In the genomic region with DNA sequence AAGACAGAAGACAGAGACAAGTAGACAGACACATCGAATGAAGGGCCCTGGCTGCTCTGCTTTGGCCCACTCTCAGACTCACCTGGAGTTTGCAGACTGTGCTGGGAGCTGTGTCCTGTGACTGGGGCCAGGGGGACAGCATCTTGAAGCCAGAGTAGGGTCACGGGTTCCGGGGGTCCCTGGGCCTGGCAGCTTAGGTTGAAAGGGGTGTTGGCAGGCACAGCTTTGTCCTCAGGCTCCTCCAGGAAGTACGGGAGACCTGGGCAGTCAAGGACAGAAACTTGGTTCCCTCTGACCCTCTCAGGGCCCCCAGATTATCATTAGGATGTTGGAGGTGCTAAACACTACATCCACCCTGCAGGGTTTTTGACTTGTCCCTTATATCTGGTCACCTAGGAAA, we compare ENCODE assay signal across 14 mouse cellular contexts. TPM values are rescaled to one million over a fixed set of nuclear protein-coding genes. Genes with fewer than 3 reads are reported as not detected.
"Had no signal": no experiment of that assay in that cellular context is flagged by ENCODE, and none has a peak within 500 bp of the region (broad histone marks: within the 10 kb centered on the region; RNA-seq: fewer than 3 reads in every experiment).

No protein-coding gene starts in this region.

- DNase-seq: kidney, adult 9 months; kidney, postnatal 4 days; lung, embryonic 14.5 days; lung, postnatal 10 days; lung, postnatal 4 days; right cerebral cortex, postnatal 14 days; thymus, postnatal 4 days had no signal

- H3K27me3 ChIP-seq: midbrain, embryonic 12.5 days had no signal

- H3K27ac ChIP-seq: kidney, postnatal 0 days; layer of hippocampus, adult 2 months; liver, embryonic 12.5 days; midbrain, embryonic 12.5 days; stomach, postnatal 0 days had no signal

- H3K9me3 ChIP-seq: liver, embryonic 12.5 days; midbrain, embryonic 12.5 days had no signal

- ATAC-seq: liver, embryonic 12.5 days; midbrain, embryonic 16.5 days had no signal

- H3K9ac ChIP-seq: liver, embryonic 12.5 days; lung, embryonic 14.5 days; midbrain, embryonic 12.5 days had no signal

- H3K36me3 ChIP-seq: liver, embryonic 12.5 days; midbrain, embryonic 12.5 days had no signal

- H3K4me2 ChIP-seq: liver, embryonic 12.5 days; lung, embryonic 14.5 days; midbrain, embryonic 12.5 days had no signal

- H3K4me3 ChIP-seq: layer of hippocampus, adult 2 months; liver, embryonic 12.5 days; midbrain, embryonic 12.5 days had no signal

RNA-seq across cellular contexts. Expression of a gene that starts 31.0 kb away (rescaled TPM):
- total RNA-seq: megakaryocyte, adult 5-6 weeks had no signal
